Mouse (Mus musculus) adrenal gland, adult 18-20 months (tissue): ENCODE results near the gene 1700001L19Rik. TPM values are rescaled to one million over a fixed set of nuclear protein-coding genes. Genes with fewer than 3 reads are reported as not detected.
A peak's percentile ranks its signal among the peaks of the same experiment; 100 is the strongest.
"Not testable (repeated sequence)": the region's sequence is repeated elsewhere in the genome, so short reads cannot be mapped to it uniquely, and the experiment has no call there.

Experiments
- DNase-seq, 2 experiments: peaks; one replicate each; pipeline ENCODE4 v3.0.0; 2021 to 2022; ENCODE audit warnings: low spot score in 2 of 2
- long read RNA-seq, 2 experiments: library from polyadenylated mRNA; stranded (forward); transcript quantifications; one replicate each; pipeline ENCODE4 v2.0.0; 2021
- total RNA-seq, 2 experiments: library from RNA; stranded (reverse); gene quantifications; 1 replicate in 1 of 2; 2 replicates in 1 of 2; pipeline ENCODE4 v1.2.3; 2021

The 1700001L19Rik gene
- under 1 TPM in 1 of 2 experiments, not detected in 1; 0.20 TPM for total RNA-seq
- long read RNA-seq, experiment 1 = 0 reads
- long read RNA-seq, experiment 2, partial matches to known transcripts = 0 of 1 reads
- long read RNA-seq, experiment 2, other reads (novel, unspliced or antisense) = 1 of 1 reads

GRCm38 (mm10) chr13:68597199-68597598 is at the start of gene 1700001L19Rik:
Gene 1700001L19Rik (plus strand): TSS chr13:68597421.
- DNase-seq = no peak

GRCm38 (mm10) chr13:68553391-68553790 is 43.8 kb upstream of the 1700001L19Rik start:
- DNase-seq = not testable (repeated sequence)

GRCm38 (mm10) chr13:68568110-68568509 is 29.1 kb upstream of the 1700001L19Rik start:
- DNase-seq = no peak

GRCm38 (mm10) chr13:68568548-68568947 is 28.7 kb upstream of the 1700001L19Rik start:
- no peak for DNase-seq

- peak in 1 of 2 experiments; percentile 48 for DNase-seq
These were observed 27.5 kb upstream of the 1700001L19Rik start for GRCm38 (mm10) chr13:68569589-68570336.

GRCm38 (mm10) chr13:68572247-68572646 is 25.0 kb upstream of the 1700001L19Rik start:
- DNase-seq = no peak

- DNase-seq = no peak
These were observed 24.0 kb upstream of the 1700001L19Rik start for GRCm38 (mm10) chr13:68572966-68573913.

- DNase-seq = no peak
These were observed 22.8 kb upstream of the 1700001L19Rik start for GRCm38 (mm10) chr13:68574398-68574797.

- DNase-seq = no peak
These were observed 19.3 kb upstream of the 1700001L19Rik start for GRCm38 (mm10) chr13:68577945-68578344.

GRCm38 (mm10) chr13:68581086-68581740 is 16.0 kb upstream of the 1700001L19Rik start:
- no peak for DNase-seq

GRCm38 (mm10) chr13:68581747-68582516 is 15.3 kb upstream of the 1700001L19Rik start, which contains the start of the genes Mtrr and Fastkd3:
Gene Mtrr (minus strand): TSS chr13:68582149.
Gene Fastkd3 (plus strand): TSS chr13:68582234.
- DNase-seq = peak; percentile 97 to 98

GRCm38 (mm10) chr13:68582517-68582780 is 14.8 kb upstream of the 1700001L19Rik start:
- no peak for DNase-seq

GRCm38 (mm10) chr13:68583961-68584360 is 13.3 kb upstream of the 1700001L19Rik start:
- no peak for DNase-seq

- DNase-seq = no peak
These were observed 11.8 kb upstream of the 1700001L19Rik start for GRCm38 (mm10) chr13:68585441-68585840.

GRCm38 (mm10) chr13:68588352-68588751 is 8.9 kb upstream of the 1700001L19Rik start:
- DNase-seq = no peak

GRCm38 (mm10) chr13:68593797-68594196 is 3.4 kb upstream of the 1700001L19Rik start:
- DNase-seq = no peak

GRCm38 (mm10) chr13:68597667-68598066 is 446 bp downstream of the 1700001L19Rik start:
- no peak for DNase-seq

GRCm38 (mm10) chr13:68598953-68599352 is 1.7 kb downstream of the 1700001L19Rik start:
- DNase-seq = no peak

- no peak for DNase-seq
These were observed 4.0 kb downstream of the 1700001L19Rik start for GRCm38 (mm10) chr13:68601184-68601583.

- DNase-seq = no peak
These were observed 5.9 kb downstream of the 1700001L19Rik start for GRCm38 (mm10) chr13:68603085-68603484.
